Mouse (Mus musculus) kidney, postnatal 0 days (tissue): ENCODE measurements around the gene Tnfrsf1a. TPM values are rescaled to one million over a fixed set of nuclear protein-coding genes. Genes with fewer than 3 reads are reported as not detected.

Source experiments
- ATAC-seq: fragments of 200-750 bp; cut with Nextera tagmentation; replicated peaks from 2 replicates; pipeline ENCODE4 v1.8.0; 2017; ENCODE audit warnings: low read depth, moderate number of reproducible peaks, moderate TSS enrichment, moderate library complexity; ENCODE audit not compliant: low FRiP score
- DNase-seq: peaks from one replicate; pipeline ENCODE4 v3.0.0-alpha.2; 2016; ENCODE audit warnings: low spot score
- H3K27ac ChIP-seq: fragments of 300-500 bp; sonication (generic); 2 replicates; pipeline ENCODE4 v1.5.1; 2014; ENCODE audit warnings: mild to moderate bottlenecking
- H3K27me3 ChIP-seq: fragments of 300-500 bp; sonication (generic); 2 replicates; pipeline ENCODE4 v1.6.1; 2014; ENCODE audit warnings: low read length, mixed read lengths; ENCODE audit not compliant: insufficient read depth
- H3K36me3 ChIP-seq: fragments of 300-500 bp; sonication (generic); 2 replicates; pipeline ENCODE4 v1.6.1; 2014; ENCODE audit warnings: low read length, mixed read lengths; ENCODE audit not compliant: insufficient read depth
- H3K4me1 ChIP-seq: fragments of 300-500 bp; sonication (generic); replicated peaks from 2 replicates; pipeline ENCODE4 v1.6.1; 2014; ENCODE audit warnings: antibody characterized with exemption, low read length, mixed read lengths; ENCODE audit not compliant: insufficient read depth
- H3K4me2 ChIP-seq: fragments of 300-500 bp; sonication (generic); 2 replicates; pipeline ENCODE4 v1.6.1; 2014; ENCODE audit warnings: mild to moderate bottlenecking, low read length, moderate library complexity, mixed read lengths
- H3K4me3 ChIP-seq: fragments of 300-500 bp; sonication (generic); replicated peaks from 2 replicates; pipeline ENCODE4 v1.5.1; 2014; ENCODE audit warnings: low read depth, low read length
- H3K9ac ChIP-seq: fragments of 300-500 bp; sonication (generic); 2 replicates; pipeline ENCODE4 v1.6.1; 2014; ENCODE audit warnings: low read depth, low read length
- H3K9me3 ChIP-seq: fragments of 300-500 bp; sonication (generic); replicated peaks from 2 replicates; pipeline ENCODE4 v1.6.1; 2016; ENCODE audit warnings: low read length, inconsistent platforms, mixed read lengths
- CTCF ChIP-seq: IDR thresholded peaks from 2 replicates; pipeline ENCODE4 v1.5.1; 2016; ENCODE audit warnings: antibody characterized with exemption, low read depth, mild to moderate bottlenecking, moderate library complexity
- WGBS: fragments of 180-500 bp; shearing (Covaris S2); extraction: QIAGEN DNeasy Blood & Tissue Kit; methylation state at CpG from one replicate; pipeline ENCODE4 v1.1.7; 2014; 5-methylcytosine and 5-hydroxymethylcytosine counted together
- polyA plus RNA-seq: library from polyadenylated mRNA; unstranded; fragments of >200 nt; fragmentation: Nextera tagmentation; extraction: Ambion mirVana; gene quantifications from 2 replicates; pipeline ENCODE4 v1.2.1, GENCODE M21; 2015

Gene Tnfrsf1a
- polyA plus RNA-seq, 1 experiment from 2014 or later: 77.9 TPM

- no peak for TF ChIP-seq CTCF
- Histone ChIP-seq H3K36me3 (peaks cover 31% of the 10 kb centered on the region), H3K4me2 (peak overlapping the region; percentile 13; the same call in 1 of the 2 replicates), H3K27me3 (no peaks in the 10 kb centered on the region), H3K4me3 (no peak overlapping the region), H3K9me3 (no peaks in the 10 kb centered on the region), H3K27ac (no peak overlapping the region), H3K4me1 (peaks cover 7% of the 10 kb centered on the region; the same call in 1 of the 2 replicates), H3K9ac (0 out of 2 replicates have a peak overlapping the region, but pooled peaks have one; percentile 10)
- DNase-seq (no peak), ATAC-seq (no peak)
- WGBS: 27% methylated on average over 15 of the region's 15 CpGs
These were observed 13.9 kb downstream of the Tnfrsf1a start for GRCm38 (mm10) chr6:125363021-125363420.

DNA sequence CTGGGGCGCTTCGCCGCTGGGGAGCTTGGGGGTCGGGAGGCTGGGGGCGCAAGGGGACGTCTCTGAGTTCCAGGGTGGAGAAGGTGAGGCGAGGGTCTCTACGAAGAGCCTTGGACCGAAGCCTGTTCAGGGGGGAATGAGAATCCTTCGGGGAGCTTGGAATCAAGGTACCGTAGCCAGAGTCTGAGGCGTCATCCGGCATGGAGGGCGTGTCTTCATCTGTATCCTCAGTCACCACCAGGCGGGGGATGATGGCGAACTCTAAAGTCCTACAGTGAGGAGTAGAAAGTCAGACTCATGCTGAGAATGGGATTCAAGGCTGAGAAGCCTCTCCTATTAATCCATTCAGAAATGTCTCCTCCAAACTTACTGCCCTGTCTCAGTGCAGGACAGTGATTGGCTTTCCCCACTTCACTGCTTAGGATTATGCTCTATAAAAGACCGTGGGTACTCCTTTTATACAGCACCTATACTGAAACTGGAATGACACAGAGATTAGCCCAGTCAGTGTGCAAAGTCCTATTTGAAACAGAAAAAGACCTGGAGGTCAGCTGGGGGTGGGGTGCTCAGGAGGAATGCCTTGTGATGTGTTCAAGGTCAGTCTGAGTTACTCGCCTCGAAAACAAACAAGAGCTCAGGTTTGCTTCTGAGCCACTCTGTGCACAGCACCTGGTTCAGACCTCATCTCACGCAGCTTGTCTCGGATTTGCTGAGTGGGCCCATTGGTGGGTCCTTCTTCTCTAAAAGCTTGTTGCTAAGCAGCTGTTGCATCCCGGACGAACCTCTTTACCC lies 14.5 kb downstream of the Tnfrsf1a start:
- DNase-seq (peak; percentile 65), ATAC-seq (no peak)
- Histone ChIP-seq H3K9me3 (no peaks in the 10 kb centered on the region), H3K27ac (no peak overlapping the region), H3K27me3 (no peaks in the 10 kb centered on the region), H3K36me3 (peaks cover 25% of the 10 kb centered on the region), H3K4me2 (peak overlapping the region; percentile 13; the same call in 1 of the 2 replicates), H3K9ac (0 out of 2 replicates have a peak overlapping the region, but pooled peaks have one; percentile 10), H3K4me1 (peaks cover 7% of the 10 kb centered on the region; the same call in 1 of the 2 replicates), H3K4me3 (no peak overlapping the region)
- peak; percentile 35; the same call in 1 of the 2 replicates for TF ChIP-seq CTCF
- 29% methylated on average over 23 of the region's 23 CpGs for WGBS

DNA sequence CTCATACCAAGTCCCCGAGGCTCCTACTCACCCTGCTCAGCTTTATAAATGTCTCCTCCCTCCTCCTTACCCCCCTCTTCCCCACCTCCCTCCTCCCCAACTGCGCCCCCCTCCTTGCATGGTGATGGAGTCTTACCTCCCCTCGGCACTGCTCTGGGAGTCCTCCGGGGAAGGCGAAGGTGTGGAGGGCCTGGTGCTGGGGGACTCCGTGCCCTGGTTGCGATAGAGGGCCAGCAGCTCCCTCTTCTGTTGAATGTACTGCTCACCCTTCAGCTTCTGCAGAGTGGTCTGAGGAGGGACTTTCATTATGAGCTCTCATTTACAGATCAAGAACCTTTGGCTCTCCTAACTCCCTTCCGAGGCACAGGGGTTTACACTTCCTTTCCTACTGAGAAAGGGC lies 15.3 kb downstream of the Tnfrsf1a start:
- DNase-seq (peak; percentile 61), ATAC-seq (no peak; the same call in 1 of the 2 replicates)
- peaks cover 7% of the 10 kb centered on the region; the same call in 1 of the 2 replicates for H3K4me1 ChIP-seq
- H3K4me3 ChIP-seq: no peak overlapping the region
- no peaks in the 10 kb centered on the region for H3K27me3 ChIP-seq
- no peaks in the 10 kb centered on the region for H3K9me3 ChIP-seq
- WGBS: 9% methylated on average over 8 of the region's 8 CpGs
- H3K4me2 ChIP-seq: no peak overlapping the region
- TF ChIP-seq CTCF: peak; percentile 62
- H3K36me3 ChIP-seq: peaks cover 18% of the 10 kb centered on the region
- H3K27ac ChIP-seq: no peak overlapping the region
- no peak overlapping the region for H3K9ac ChIP-seq

DNA sequence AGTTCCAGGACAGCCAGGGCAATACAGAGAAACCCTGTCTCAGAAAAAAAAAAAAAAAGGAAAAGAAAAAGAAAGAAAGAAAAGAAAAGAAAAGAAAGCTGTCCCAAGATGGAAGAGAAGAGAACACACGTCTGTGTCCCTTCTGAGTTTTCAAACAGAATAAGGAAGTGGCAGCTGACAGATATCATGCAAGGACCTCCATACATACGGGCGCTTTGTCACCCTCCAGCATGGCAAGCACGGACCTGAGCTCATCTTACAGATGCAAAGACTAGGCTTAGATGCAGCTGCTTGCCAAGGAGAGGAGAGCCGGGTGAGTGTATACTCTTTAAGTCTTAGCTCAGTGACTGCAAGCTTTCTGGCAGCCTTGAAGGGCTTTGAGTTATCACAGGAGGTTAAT lies 16.4 kb downstream of the Tnfrsf1a start:
- Histone ChIP-seq H3K4me1 (peaks cover 7% of the 10 kb centered on the region; the same call in 1 of the 2 replicates), H3K27me3 (no peaks in the 10 kb centered on the region), H3K4me2 (no peak overlapping the region), H3K4me3 (no peak overlapping the region), H3K27ac (no peak overlapping the region), H3K9ac (no peak overlapping the region), H3K9me3 (no peaks in the 10 kb centered on the region), H3K36me3 (peaks cover 17% of the 10 kb centered on the region)
- DNase-seq: no peak
- WGBS: 82% methylated on average over 5 of the region's 5 CpGs
- TF ChIP-seq CTCF: no peak
- ATAC-seq: no peak

DNA sequence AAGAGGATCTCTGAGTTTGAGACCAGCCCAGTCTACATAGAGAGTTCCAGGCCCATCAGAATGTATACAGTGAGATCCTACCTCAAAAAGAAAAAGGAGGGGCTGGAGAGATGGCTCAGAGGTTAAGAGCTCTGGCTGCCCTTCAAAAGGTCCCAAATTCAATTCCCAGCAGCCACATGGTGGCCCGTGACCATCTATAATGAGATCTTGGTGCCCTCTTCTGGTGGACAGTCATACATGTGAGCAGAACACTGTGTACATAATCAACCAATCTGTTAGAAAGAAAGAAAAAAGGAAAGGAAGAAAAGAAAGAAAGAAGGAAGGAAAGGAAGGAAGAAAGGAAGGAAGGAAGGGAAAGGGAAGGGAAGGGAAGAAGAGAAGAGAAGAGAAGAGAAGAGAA lies 17.0 kb downstream of the Tnfrsf1a start:
- TF ChIP-seq CTCF: peak; percentile 46; the same call in 1 of the 2 replicates
- ATAC-seq: no peak

DNA sequence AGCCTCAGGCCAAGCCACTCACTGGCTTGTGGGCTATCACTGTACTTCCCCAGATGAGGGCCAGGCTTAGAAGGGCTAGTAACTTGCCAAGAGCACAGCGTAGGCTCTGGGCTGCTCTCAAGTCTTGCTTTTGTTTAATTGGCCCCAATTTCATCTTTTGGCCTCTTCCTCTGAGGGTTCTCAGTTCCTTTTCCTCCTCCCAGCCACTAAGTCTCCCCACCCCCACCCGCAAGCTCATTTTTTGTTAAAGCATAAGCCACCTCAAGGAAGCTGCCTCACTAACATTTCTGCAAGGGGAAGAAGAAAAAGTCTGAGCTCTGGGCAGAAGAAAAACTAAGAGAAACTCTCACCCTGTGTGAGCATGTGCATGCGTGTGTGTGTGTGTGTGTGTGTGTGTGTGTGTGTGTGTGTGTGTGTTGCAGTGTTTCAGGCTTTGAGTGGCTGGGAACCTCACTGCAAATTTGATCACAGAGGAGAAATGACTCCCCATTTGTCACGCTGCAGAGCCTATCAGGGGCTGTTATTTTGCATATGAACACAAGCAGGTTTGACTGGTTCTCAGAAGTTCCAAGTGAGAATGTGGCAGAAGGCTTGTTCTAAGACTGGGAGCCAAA lies 18.7 kb downstream of the Tnfrsf1a start:
- Histone ChIP-seq H3K27me3 (no peaks in the 10 kb centered on the region), H3K36me3 (no peaks in the 10 kb centered on the region), H3K9me3 (no peaks in the 10 kb centered on the region), H3K4me2 (no peak overlapping the region), H3K4me1 (peaks cover 3% of the 10 kb centered on the region; the same call in 1 of the 2 replicates), H3K4me3 (no peak overlapping the region), H3K9ac (no peak overlapping the region), H3K27ac (0 out of 2 replicates have a peak overlapping the region, but pooled peaks have one; percentile 3)
- peak; percentile 38 for ATAC-seq
- whole genome bisulfite sequencing: 57% methylated on average over 4 of the region's 4 CpGs
- no peak for TF ChIP-seq CTCF
- peak; percentile 40 for DNase-seq

More for the DNA sequence above, 17.0 kb downstream of the Tnfrsf1a start:
- 78% methylated on average over 1 of the region's 1 CpGs for WGBS
- no peak overlapping the region for H3K27ac ChIP-seq
- peaks cover 7% of the 10 kb centered on the region; the same call in 1 of the 2 replicates for H3K4me1 ChIP-seq
- no peak for DNase-seq
- H3K4me3 ChIP-seq: no peak overlapping the region
- no peak overlapping the region for H3K9ac ChIP-seq
- no peak overlapping the region for H3K4me2 ChIP-seq
- peaks cover 14% of the 10 kb centered on the region for H3K36me3 ChIP-seq
- H3K9me3 ChIP-seq: no peaks in the 10 kb centered on the region
- no peaks in the 10 kb centered on the region for H3K27me3 ChIP-seq
